Comparison of ENCODE assay signal across 8 mouse cellular contexts in genomic region chrX:103185781-103186430, GRCm38 (mm10). TPM values are rescaled to one million over a fixed set of nuclear protein-coding genes. Genes with fewer than 3 reads are reported as not detected.
DNase-seq lines count a peak whose midpoint lies in the region; ATAC-seq and TF ChIP-seq lines count a peak whose summit lies in the region.

No protein-coding gene starts in this region.

- no peak overlapping the region for H3K9ac ChIP-seq in heart, postnatal 0 days (replicated peaks; ENCODE audit: low read depth, low read length)
- H3K9ac ChIP-seq in hindbrain, embryonic 12.5 days = peak overlapping the region; percentile 54
- peak overlapping the region; percentile 63 for H3K9ac ChIP-seq in midbrain, embryonic 15.5 days

- no peaks in the 10 kb centered on the region for H3K36me3 ChIP-seq in heart, postnatal 0 days (replicated peaks; ENCODE audit: control insufficient read depth, insufficient read depth, low read length)
- no peaks in the 10 kb centered on the region for H3K36me3 ChIP-seq in hindbrain, embryonic 12.5 days
- H3K36me3 ChIP-seq in midbrain, embryonic 15.5 days (replicated peaks) = no peaks in the 10 kb centered on the region

- H3K27ac ChIP-seq in heart, postnatal 0 days (ENCODE audit: low read depth) = no peak overlapping the region
- H3K27ac ChIP-seq in brown adipose tissue, adult 24 weeks (replicated peaks; ENCODE audit: low read depth, low read length) = no peak overlapping the region
- H3K27ac ChIP-seq in hindbrain, embryonic 12.5 days = peak overlapping the region; percentile 88
- H3K27ac ChIP-seq in midbrain, embryonic 15.5 days = peak overlapping the region; percentile 92

- TF ChIP-seq EP300 in heart, postnatal 0 days (IDR thresholded peaks at IDR 0.05; ENCODE audit: low read depth) = no peak

- H3K9me3 ChIP-seq in heart, postnatal 0 days (replicated peaks; ENCODE audit: control insufficient read depth, low read length) = no peaks in the 10 kb centered on the region
- H3K9me3 ChIP-seq in hindbrain, embryonic 12.5 days (replicated peaks) = no peaks in the 10 kb centered on the region
- H3K9me3 ChIP-seq in midbrain, embryonic 15.5 days = no peaks in the 10 kb centered on the region

- no peaks in the 10 kb centered on the region for H3K4me1 ChIP-seq in heart, postnatal 0 days (ENCODE audit: control insufficient read depth, insufficient read depth)
- H3K4me1 ChIP-seq in brown adipose tissue, adult 24 weeks (ENCODE audit: control insufficient read depth, insufficient read depth, insufficient read length, low read length) = no peaks in the 10 kb centered on the region
- H3K4me1 ChIP-seq in hindbrain, embryonic 12.5 days = no peaks in the 10 kb centered on the region
- H3K4me1 ChIP-seq in midbrain, embryonic 15.5 days = no peaks in the 10 kb centered on the region

- WGBS in heart, postnatal 0 days = 13% methylated on average over 20 of the region's 20 CpGs
- WGBS in hindbrain, embryonic 12.5 days = 22% methylated on average over 20 of the region's 20 CpGs
- 23% methylated on average over 20 of the region's 20 CpGs for WGBS in midbrain, embryonic 15.5 days

- H3K27me3 ChIP-seq in heart, postnatal 0 days (ENCODE audit: control insufficient read depth, insufficient read depth, low read length) = peaks cover 29% of the 10 kb centered on the region
- peaks cover 26% of the 10 kb centered on the region for H3K27me3 ChIP-seq in hindbrain, embryonic 12.5 days
- H3K27me3 ChIP-seq in midbrain, embryonic 15.5 days (replicated peaks) = peaks cover 12% of the 10 kb centered on the region

- no peak for ATAC-seq in heart, postnatal 0 days (ENCODE audit: insufficient read depth, low read depth)
- ATAC-seq in hindbrain, embryonic 12.5 days (ENCODE audit: low FRiP score) = peak; percentile 47
- peak; percentile 59 for ATAC-seq in midbrain, embryonic 15.5 days (replicated peaks)

- no peak for DNase-seq in heart, postnatal 0 days (ENCODE audit: low spot score)
- no peak for DNase-seq in heart, adult 9 months (ENCODE audit: low spot score in 2 of 2)
- no peak for DNase-seq in yolk sac, embryonic 10.5 days (ENCODE audit: low spot score)
- no peak for DNase-seq in lung, postnatal 10 days
- DNase-seq in heart, adult 18-20 months = no peak

- peak overlapping the region; percentile 65 for H3K4me2 ChIP-seq in heart, postnatal 0 days (ENCODE audit: low read depth, low read length)
- peak overlapping the region; percentile 50 for H3K4me2 ChIP-seq in hindbrain, embryonic 12.5 days (replicated peaks)
- peak overlapping the region; percentile 47 for H3K4me2 ChIP-seq in midbrain, embryonic 15.5 days

- peak overlapping the region; percentile 40 for H3K4me3 ChIP-seq in heart, postnatal 0 days (ENCODE audit: low read depth, low read length)
- 0 out of 2 replicates have a peak overlapping the region, but pooled peaks have one; percentile 1 for H3K4me3 ChIP-seq in brown adipose tissue, adult 24 weeks (ENCODE audit: insufficient read depth, low read depth, low read length)
- H3K4me3 ChIP-seq in hindbrain, embryonic 12.5 days = peak overlapping the region; percentile 46
- peak overlapping the region; percentile 54 for H3K4me3 ChIP-seq in midbrain, embryonic 15.5 days

- no peak for TF ChIP-seq CTCF in heart, postnatal 0 days (IDR thresholded peaks at IDR 0.05; ENCODE audit: low read depth)

RNA-seq across cellular contexts. Expression of gene Nap1l2, which starts 0.5 kb away (rescaled TPM):
- 0.62 TPM in 1 of 2 replicates, not detected in the other for total RNA-seq in heart, postnatal 0 days (2014; rRNA removed; ENCODE audit: low replicate concordance)
- 0.14 and 0.26 TPM in 2 replicates for polyA plus RNA-seq in heart, postnatal 0 days (2015; fragmentation: Nextera tagmentation; extraction: Ambion mirVana)
- not detected in 2 replicates for polyA plus RNA-seq in brown adipose tissue, adult 24 weeks (2012; ENCODE audit: insufficient read depth, insufficient read length, missing spikeins)
- 40.1 and 42.2 TPM in 2 replicates for polyA plus RNA-seq in hindbrain, embryonic 12.5 days (2016; fragmentation: Nextera tagmentation; extraction: Ambion mirVana)
- polyA plus RNA-seq in midbrain, embryonic 15.5 days (2015; fragmentation: Nextera tagmentation; extraction: Ambion mirVana) = 84.8 and 90.5 TPM in 2 replicates
- total RNA-seq in heart, adult 18-20 months (2021) = under 1 TPM in 1 of 2 experiments, not detected in 1; 0.10 TPM

Comparison
In these comparisons a context has a peak if more than half of its experiments do, and no peak if none do; other contexts are left out.
1. H3K27ac ChIP-seq: peak in hindbrain, embryonic 12.5 days (single experiment) and midbrain, embryonic 15.5 days (single experiment); none in heart, postnatal 0 days (single experiment) and brown adipose tissue, adult 24 weeks (single experiment).
2. H3K4me3 ChIP-seq: peak in every context shown above with its lines; median percentile 54 in midbrain, embryonic 15.5 days; 46 in hindbrain, embryonic 12.5 days; 40 in heart, postnatal 0 days; 1 in brown adipose tissue, adult 24 weeks.
3. RNA of gene Nap1l2, which starts 0.5 kb away (polyA plus RNA-seq): 84.8 to 90.5 TPM in midbrain, embryonic 15.5 days and 40.1 to 42.2 TPM in hindbrain, embryonic 12.5 days; 0.14 to 0.26 TPM in heart, postnatal 0 days and not detected in brown adipose tissue, adult 24 weeks; every median in the first group is over 10 times any median in the second.
4. Peak in every context shown above with its lines, with median percentiles within 50 percentile points of each other: H3K4me2 ChIP-seq.